Comparison of ENCODE assay signal across 14 mouse cellular contexts in genomic region chr3:54723741-54724500, GRCm38 (mm10). TPM values are rescaled to one million over a fixed set of nuclear protein-coding genes. Genes with fewer than 3 reads are reported as not detected.
DNase-seq lines count a peak whose midpoint lies in the region; ATAC-seq lines count a peak whose summit lies in the region.
"Had no signal": no experiment of that assay in that cellular context is flagged by ENCODE, and none has a peak within 500 bp of the region (broad histone marks: within the 10 kb centered on the region; RNA-seq: fewer than 3 reads in every experiment).

No protein-coding gene starts in this region.

- 0 out of 2 replicates have a peak, but pooled peaks have one; percentile 18 for ATAC-seq in heart, embryonic 16.5 days (replicated peaks; ENCODE audit: extremely low read depth, insufficient read depth, low FRiP score)
- ATAC-seq in erythroid progenitor cell, adult 5-6 weeks (replicated peaks; ENCODE audit: low FRiP score, poor library complexity, severe bottlenecking) = peak; percentile 49; the same call in 1 of the 2 replicates

- H3K27me3 ChIP-seq in heart, embryonic 16.5 days (ENCODE audit: control insufficient read depth, insufficient read depth, low read length) = no peaks in the 10 kb centered on the region
- H3K27me3 ChIP-seq in midbrain, embryonic 10.5 days (ENCODE audit: low read depth, poor library complexity, severe bottlenecking) = no peaks in the 10 kb centered on the region
- H3K27me3 ChIP-seq: forebrain, embryonic 12.5 days; midbrain, embryonic 12.5 days had no signal

- H3K4me2 ChIP-seq in heart, embryonic 16.5 days (ENCODE audit: low read depth, low read length) = no peak overlapping the region
- H3K4me2 ChIP-seq: forebrain, embryonic 12.5 days; midbrain, embryonic 12.5 days had no signal

- no peaks in the 10 kb centered on the region for H3K9me3 ChIP-seq in heart, embryonic 16.5 days (replicated peaks; ENCODE audit: control insufficient read depth, low read length)
- no peaks in the 10 kb centered on the region for H3K9me3 ChIP-seq in midbrain, embryonic 10.5 days (replicated peaks)
- H3K9me3 ChIP-seq: forebrain, embryonic 12.5 days; heart, embryonic 10.5 days; midbrain, embryonic 12.5 days had no signal

- WGBS in heart, embryonic 16.5 days = 79% methylated on average over 10 of the region's 10 CpGs
- 88% methylated on average over 10 of the region's 10 CpGs for WGBS in midbrain, embryonic 10.5 days

- H3K4me1 ChIP-seq in heart, embryonic 16.5 days (ENCODE audit: control insufficient read depth, insufficient read depth, low read length) = peaks cover 3% of the 10 kb centered on the region; the same call in 1 of the 2 replicates
- no peaks in the 10 kb centered on the region for H3K4me1 ChIP-seq in midbrain, embryonic 10.5 days
- H3K4me1 ChIP-seq: forebrain, embryonic 12.5 days; heart, embryonic 10.5 days; midbrain, embryonic 12.5 days had no signal

- H3K27ac ChIP-seq in heart, embryonic 16.5 days (ENCODE audit: low read length) = 0 out of 2 replicates have a peak overlapping the region, but pooled peaks have one; percentile 11
- no peak overlapping the region for H3K27ac ChIP-seq in midbrain, embryonic 10.5 days (replicated peaks)
- H3K27ac ChIP-seq: forebrain, embryonic 12.5 days; heart, embryonic 10.5 days; midbrain, embryonic 12.5 days had no signal

- no peak overlapping the region for H3K9ac ChIP-seq in heart, embryonic 16.5 days (ENCODE audit: low read length)
- H3K9ac ChIP-seq: forebrain, embryonic 12.5 days; midbrain, embryonic 12.5 days had no signal

- H3K4me3 ChIP-seq in heart, embryonic 16.5 days (ENCODE audit: low read length) = no peak overlapping the region
- no peak overlapping the region for H3K4me3 ChIP-seq in midbrain, embryonic 10.5 days
- H3K4me3 ChIP-seq: forebrain, embryonic 12.5 days; heart, embryonic 10.5 days; midbrain, embryonic 12.5 days had no signal

- no peak for DNase-seq in heart, adult 9 months (ENCODE audit: low spot score in 2 of 2)
- peak; percentile 55 to 59 for DNase-seq in B cell, adult 2 months
- peak; percentile 67 for DNase-seq in natural killer cell, adult 2 months (ENCODE audit: low spot score in 2 of 2)
- DNase-seq in kidney, adult 8-10 months = no peak
- DNase-seq in midbrain, embryonic 10.5 days (ENCODE audit: low spot score) = no peak
- DNase-seq in frontal cortex, postnatal 36 days (ENCODE audit: low spot score in 2 of 2) = no peak
- DNase-seq: cerebellum, postnatal 36 days; kidney, adult 11 months had no signal

- peaks cover 48% of the 10 kb centered on the region for H3K36me3 ChIP-seq in heart, embryonic 16.5 days (ENCODE audit: control insufficient read depth, insufficient read depth)
- peaks cover 91% of the 10 kb centered on the region for H3K36me3 ChIP-seq in midbrain, embryonic 10.5 days

RNA-seq across cellular contexts. Expression of gene Gm21958, which starts 9.8 kb away (rescaled TPM):
- not detected in 2 replicates for polyA plus RNA-seq in heart, embryonic 16.5 days (2015; fragmentation: Nextera tagmentation; extraction: Ambion mirVana)
- not detected in 2 replicates for total RNA-seq in erythroid progenitor cell, adult 5-6 weeks (2015; ENCODE audit: low replicate concordance)
- total RNA-seq in erythroid progenitor cell, adult 5-6 weeks (2017; ENCODE audit: low replicate concordance) = not detected in 2 replicates
- 0.36 and 0.56 TPM in 2 replicates for polyA plus RNA-seq in midbrain, embryonic 10.5 days (2016; fragmentation: Nextera tagmentation; extraction: Ambion mirVana)
- total RNA-seq: adrenal gland, adult 18-20 months had no signal
- polyA plus RNA-seq: heart, embryonic 10.5 days had no signal

RNA-seq across cellular contexts. Expression of gene Exosc8, which starts 11.3 kb away (rescaled TPM):
- polyA plus RNA-seq in heart, embryonic 16.5 days (2015; fragmentation: Nextera tagmentation; extraction: Ambion mirVana) = 72.4 and 75.0 TPM in 2 replicates
- 91.4 and 111 TPM in 2 replicates for total RNA-seq in erythroid progenitor cell, adult 5-6 weeks (2015; ENCODE audit: low replicate concordance)
- total RNA-seq in erythroid progenitor cell, adult 5-6 weeks (2017; ENCODE audit: low replicate concordance) = 75.7 and 94.0 TPM in 2 replicates
- polyA plus RNA-seq in midbrain, embryonic 10.5 days (2016; fragmentation: Nextera tagmentation; extraction: Ambion mirVana) = 163 and 180 TPM in 2 replicates

RNA-seq across cellular contexts. Expression of gene Alg5, which starts 11.4 kb away (rescaled TPM):
- polyA plus RNA-seq in heart, embryonic 16.5 days (2015; fragmentation: Nextera tagmentation; extraction: Ambion mirVana) = 33.6 and 38.8 TPM in 2 replicates
- total RNA-seq in erythroid progenitor cell, adult 5-6 weeks (2015; ENCODE audit: low replicate concordance) = 10.5 and 30.6 TPM in 2 replicates
- 1.9 and 6.5 TPM in 2 replicates for total RNA-seq in erythroid progenitor cell, adult 5-6 weeks (2017; ENCODE audit: low replicate concordance)
- polyA plus RNA-seq in midbrain, embryonic 10.5 days (2016; fragmentation: Nextera tagmentation; extraction: Ambion mirVana) = 42.4 and 44.6 TPM in 2 replicates

RNA-seq across cellular contexts. Expression of gene Supt20, which starts 31.3 kb away (rescaled TPM):
- polyA plus RNA-seq in heart, embryonic 16.5 days (2015; fragmentation: Nextera tagmentation; extraction: Ambion mirVana) = 59.3 and 63.1 TPM in 2 replicates
- total RNA-seq in erythroid progenitor cell, adult 5-6 weeks (2015; ENCODE audit: low replicate concordance) = 82.2 and 85.1 TPM in 2 replicates
- 54.3 and 68.4 TPM in 2 replicates for total RNA-seq in erythroid progenitor cell, adult 5-6 weeks (2017; ENCODE audit: low replicate concordance)
- polyA plus RNA-seq in midbrain, embryonic 10.5 days (2016; fragmentation: Nextera tagmentation; extraction: Ambion mirVana) = 101 and 117 TPM in 2 replicates

RNA-seq across cellular contexts. Expression of gene Smad9, which starts 31.5 kb away (rescaled TPM):
- 0.62 and 0.75 TPM in 2 replicates for polyA plus RNA-seq in heart, embryonic 16.5 days (2015; fragmentation: Nextera tagmentation; extraction: Ambion mirVana)
- not detected in 2 replicates for total RNA-seq in erythroid progenitor cell, adult 5-6 weeks (2015; ENCODE audit: low replicate concordance)
- not detected in 2 replicates for total RNA-seq in erythroid progenitor cell, adult 5-6 weeks (2017; ENCODE audit: low replicate concordance)
- 0.11 and 0.14 TPM in 2 replicates for polyA plus RNA-seq in midbrain, embryonic 10.5 days (2016; fragmentation: Nextera tagmentation; extraction: Ambion mirVana)

Comparison
In these comparisons a context has a peak if more than half of its experiments do, and no peak if none do; other contexts are left out.
1. DNase-seq: peak in B cell, adult 2 months (2 of 2) and natural killer cell, adult 2 months (2 of 2); none in heart, adult 9 months (0 of 2), kidney, adult 8-10 months (0 of 2), midbrain, embryonic 10.5 days (single experiment) and frontal cortex, postnatal 36 days (0 of 2).